Mouse (Mus musculus) gonadal fat pad, adult 2 months (tissue): ENCODE measurements around the gene Zcwpw1. TPM values are rescaled to one million over a fixed set of nuclear protein-coding genes. Genes with fewer than 3 reads are reported as not detected.
"Not testable (repeated sequence)": the region's sequence is repeated elsewhere in the genome, so short reads cannot be mapped to it uniquely, and the experiment has no call there.

Experiments
- DNase-seq: peaks from one replicate; pipeline ENCODE4 v3.0.0-alpha.2; 2012; ENCODE audit warnings: low read depth
- polyA plus RNA-seq: library from polyadenylated mRNA; depleted of rRNA; stranded (reverse); fragments of >200 nt; gene quantifications from 2 replicates; pipeline ENCODE4 v1.2.3, GENCODE M21; 2012; rRNA removed

Zcwpw1 gene
- polyA plus RNA-seq, 1 experiment: 2.0 TPM

GRCm38 (mm10) chr5:137833500-137833899 lies 45.9 kb downstream of the Zcwpw1 start:
- DNase-seq: no peak

- DNase-seq: not testable (repeated sequence)
These were observed 48.4 kb downstream of the Zcwpw1 start, which contains the start of gene Pilra for GRCm38 (mm10) chr5:137835966-137836520. Pilra (minus strand) TSS chr5:137836281.

GRCm38 (mm10) chr5:137836611-137837010 lies 49.0 kb downstream of the Zcwpw1 start:
- no peak for DNase-seq

- not testable (repeated sequence) for DNase-seq
These were observed 49.5 kb downstream of the Zcwpw1 start for GRCm38 (mm10) chr5:137837110-137837509.

GRCm38 (mm10) chr5:137850313-137850712 lies 62.7 kb downstream of the Zcwpw1 start:
- not testable (repeated sequence) for DNase-seq

- DNase-seq: not testable (repeated sequence)
These were observed 67.3 kb downstream of the Zcwpw1 start for GRCm38 (mm10) chr5:137854907-137855306.

- DNase-seq: not testable (repeated sequence)
These were observed 69.3 kb downstream of the Zcwpw1 start for GRCm38 (mm10) chr5:137856870-137857269.

GRCm38 (mm10) chr5:137857960-137858710 lies 70.5 kb downstream of the Zcwpw1 start, which contains the start of gene Pilrb1:
Pilrb1 (minus strand) TSS chr5:137858106.
- DNase-seq: not testable (repeated sequence)

GRCm38 (mm10) chr5:137864008-137864407 lies 76.4 kb downstream of the Zcwpw1 start:
- DNase-seq: not testable (repeated sequence)

- not testable (repeated sequence) for DNase-seq
These were observed 81.0 kb downstream of the Zcwpw1 start for GRCm38 (mm10) chr5:137868600-137868999.

GRCm38 (mm10) chr5:137871644-137872380 lies 84.2 kb downstream of the Zcwpw1 start, which contains the start of gene Pilrb2:
Pilrb2 (minus strand) TSS chr5:137871815.
- not testable (repeated sequence) for DNase-seq

Other genes starting within 250 kb of the Zcwpw1 start
- 0.35 TPM in 1 of 2 replicates, not detected in the other for gene Actl6b, start 234.3 kb upstream of the Zcwpw1 start, polyA plus RNA-seq
- gene Tfr2, start 218.0 kb upstream of the Zcwpw1 start, polyA plus RNA-seq: 1.1 and 1.3 TPM in 2 replicates
- 55.1 and 72.1 TPM in 2 replicates for gene Mospd3, start 186.7 kb upstream of the Zcwpw1 start, polyA plus RNA-seq
- 97.0 and 119 TPM in 2 replicates for gene Pcolce, start 174.0 kb upstream of the Zcwpw1 start, polyA plus RNA-seq
- 0.63 and 1.1 TPM in 2 replicates for gene Fbxo24, start 158.8 kb upstream of the Zcwpw1 start, polyA plus RNA-seq
- 39.7 and 53.8 TPM in 2 replicates for gene Lrch4, start 158.7 kb upstream of the Zcwpw1 start, polyA plus RNA-seq
- gene Gm20605, start 158.6 kb upstream of the Zcwpw1 start, polyA plus RNA-seq: 21.1 and 26.1 TPM in 2 replicates
- gene Sap25, start 146.5 kb upstream of the Zcwpw1 start, polyA plus RNA-seq: 55.8 and 60.8 TPM in 2 replicates
- 19.8 and 25.6 TPM in 2 replicates for gene Irs3, start 142.1 kb upstream of the Zcwpw1 start, polyA plus RNA-seq
- gene Agfg2, start 103.1 kb upstream of the Zcwpw1 start, polyA plus RNA-seq: 42.2 and 46.9 TPM in 2 replicates
- gene Nyap1, start 46.2 kb upstream of the Zcwpw1 start, polyA plus RNA-seq: 3.9 and 4.1 TPM in 2 replicates
- 138 and 226 TPM in 2 replicates for gene Tsc22d4, start 42.1 kb upstream of the Zcwpw1 start, polyA plus RNA-seq
- 18.9 and 20.8 TPM in 2 replicates for gene Ppp1r35, start 8.9 kb upstream of the Zcwpw1 start, polyA plus RNA-seq
- gene Mepce, start 143 bp upstream of the Zcwpw1 start, polyA plus RNA-seq: 41.5 and 45.5 TPM in 2 replicates
- gene Pilra, start 48.5 kb downstream of the Zcwpw1 start, polyA plus RNA-seq: 5.4 and 7.4 TPM in 2 replicates
- 3.2 and 3.5 TPM in 2 replicates for gene Pilrb1, start 70.3 kb downstream of the Zcwpw1 start, polyA plus RNA-seq
- 3.4 and 4.3 TPM in 2 replicates for gene Pilrb2, start 84.0 kb downstream of the Zcwpw1 start, polyA plus RNA-seq
- gene Cyp3a13, start 133.8 kb downstream of the Zcwpw1 start, polyA plus RNA-seq: 0.04 and 0.05 TPM in 2 replicates
- gene Gjc3, start 175.3 kb downstream of the Zcwpw1 start, polyA plus RNA-seq: 0.04 and 0.05 TPM in 2 replicates
- 2.0 and 3.7 TPM in 2 replicates for gene Azgp1, start 193.7 kb downstream of the Zcwpw1 start, polyA plus RNA-seq
- not detected in 2 replicates for gene Smok3a, start 233.5 kb downstream of the Zcwpw1 start, polyA plus RNA-seq
- gene Smok3b, start 233.6 kb downstream of the Zcwpw1 start, polyA plus RNA-seq: 0.08 TPM in 1 of 2 replicates, not detected in the other